Mouse (Mus musculus): Measurements from ENCODE around the gene Pfkp. TPM values are rescaled to one million over a fixed set of nuclear protein-coding genes. Genes with fewer than 3 reads are reported as not detected.

The Pfkp gene
- total and polyA plus RNA-seq, 3 experiments, result 53.3 to 175 TPM; not detected in 1

DNA sequence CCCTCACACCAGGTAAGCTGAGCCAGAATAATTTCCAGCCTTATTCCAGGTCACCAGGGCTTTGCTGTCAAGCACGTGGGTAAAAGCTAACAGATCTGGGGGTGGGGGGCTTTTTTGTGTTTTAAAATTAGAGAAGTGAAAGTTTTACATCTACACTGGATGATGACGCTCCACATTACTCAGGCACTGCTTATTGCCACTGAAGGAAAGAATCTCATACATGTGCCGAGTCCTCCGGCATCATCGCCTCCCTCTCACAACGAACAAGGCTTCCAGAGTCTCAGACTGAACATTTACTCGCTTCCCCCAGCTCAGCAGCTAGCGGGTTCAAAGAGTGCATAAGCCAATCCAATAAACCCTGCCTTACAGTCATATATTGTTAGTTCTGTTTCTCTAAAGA is 16.1 kb downstream of the Pfkp start:
- Histone ChIP-seq H3K36me3 (ENCODE audit: control insufficient read depth in 1 of 2, insufficient read depth in 2 of 2, low read length in 2 of 2) (peaks cover 8 to 54% of the 10 kb centered on the region in 2 experiments), H3K79me2 (ENCODE audit: control insufficient read depth, insufficient read depth, low read length, poor library complexity) (peaks cover 18% of the 10 kb centered on the region), H3K27ac (ENCODE audit: control insufficient read depth, low read depth, low read length) (no peak overlapping the region), H3K9me3 (replicated peaks; ENCODE audit: insufficient read depth, low read length) (no peaks in the 10 kb centered on the region), H3K4me3 (ENCODE audit: control insufficient read depth in 1 of 2, insufficient read depth in 1 of 2, low read depth in 2 of 2, low read length in 2 of 2) (no peak overlapping the region), H3K4me1 (ENCODE audit: control insufficient read depth in 1 of 2, insufficient read depth in 2 of 2, low read length in 2 of 2) (peaks cover 33 to 45% of the 10 kb centered on the region in 2 experiments), H3K9ac (ENCODE audit: control insufficient read depth, low read depth, low read length, poor library complexity, severe bottlenecking) (no peak overlapping the region), H3K27me3 (ENCODE audit: control insufficient read depth in 1 of 2, insufficient read depth in 2 of 2, low read length in 2 of 2) (no peaks in the 10 kb centered on the region)
- DNase-seq (ENCODE audit: low read depth, low spot score), result no peak
- TF ChIP-seq SMC3 (IDR thresholded peaks at IDR 0.05; ENCODE audit: low read depth, low read length) (no peak), POLR2AphosphoS5 (IDR thresholded peaks at IDR 0.05; ENCODE audit: borderline replicate concordance, low read depth, low read length) (no peak), TBP (IDR thresholded peaks at IDR 0.05; ENCODE audit: low read depth, low read length) (no peak), ELF1 (IDR thresholded peaks at IDR 0.05; ENCODE audit: low read depth, low read length) (no peak), E2F4 (IDR thresholded peaks at IDR 0.05; ENCODE audit: borderline replicate concordance, low read depth, low read length) (no peak), MEF2A (IDR thresholded peaks at IDR 0.05; ENCODE audit: extremely low read depth, insufficient replicate concordance, low read depth, low read length, poor library complexity, severe bottlenecking) (no peak), NELFE (IDR thresholded peaks at IDR 0.05; ENCODE audit: low read depth, low read length) (no peak), SIN3A (IDR thresholded peaks at IDR 0.05; ENCODE audit: low read length) (no peak), ETS1 (IDR thresholded peaks at IDR 0.05; ENCODE audit: low read depth, low read length) (no peak), CTCF (IDR thresholded peaks at IDR 0.05 in 2 of 3, conservative IDR thresholded peaks at IDR 0.05 in 1 of 3; ENCODE audit: control insufficient read depth in 1 of 3, insufficient read depth in 1 of 3, low read depth in 2 of 3, low read length in 3 of 3, poor library complexity in 1 of 3, severe bottlenecking in 1 of 3) (no peak), RAD21 (IDR thresholded peaks at IDR 0.05; ENCODE audit: low read depth, low read length) (no peak), RCOR1 (IDR thresholded peaks at IDR 0.05; ENCODE audit: low read depth, low read length) (no peak), GATA1 (IDR thresholded peaks at IDR 0.05; ENCODE audit: low read depth, low read length) (no peak), USF1 (IDR thresholded peaks at IDR 0.05; ENCODE audit: low read depth, low read length) (no peak), POLR2AphosphoS2 (IDR thresholded peaks at IDR 0.05; ENCODE audit: low read length) (no peak), MXI1 (IDR thresholded peaks at IDR 0.05; ENCODE audit: low read depth, low read length) (no peak), MYC (IDR thresholded peaks at IDR 0.05; ENCODE audit: low read depth, low read length) (no peak), UBTF (IDR thresholded peaks at IDR 0.05; ENCODE audit: borderline replicate concordance, insufficient read depth, low read depth, low read length) (no peak), KAT2A (conservative IDR thresholded peaks at IDR 0.05; ENCODE audit: low read depth, low read length) (no peak), ZMIZ1 (IDR thresholded peaks at IDR 0.05; ENCODE audit: low read depth, low read length) (no peak)

DNA sequence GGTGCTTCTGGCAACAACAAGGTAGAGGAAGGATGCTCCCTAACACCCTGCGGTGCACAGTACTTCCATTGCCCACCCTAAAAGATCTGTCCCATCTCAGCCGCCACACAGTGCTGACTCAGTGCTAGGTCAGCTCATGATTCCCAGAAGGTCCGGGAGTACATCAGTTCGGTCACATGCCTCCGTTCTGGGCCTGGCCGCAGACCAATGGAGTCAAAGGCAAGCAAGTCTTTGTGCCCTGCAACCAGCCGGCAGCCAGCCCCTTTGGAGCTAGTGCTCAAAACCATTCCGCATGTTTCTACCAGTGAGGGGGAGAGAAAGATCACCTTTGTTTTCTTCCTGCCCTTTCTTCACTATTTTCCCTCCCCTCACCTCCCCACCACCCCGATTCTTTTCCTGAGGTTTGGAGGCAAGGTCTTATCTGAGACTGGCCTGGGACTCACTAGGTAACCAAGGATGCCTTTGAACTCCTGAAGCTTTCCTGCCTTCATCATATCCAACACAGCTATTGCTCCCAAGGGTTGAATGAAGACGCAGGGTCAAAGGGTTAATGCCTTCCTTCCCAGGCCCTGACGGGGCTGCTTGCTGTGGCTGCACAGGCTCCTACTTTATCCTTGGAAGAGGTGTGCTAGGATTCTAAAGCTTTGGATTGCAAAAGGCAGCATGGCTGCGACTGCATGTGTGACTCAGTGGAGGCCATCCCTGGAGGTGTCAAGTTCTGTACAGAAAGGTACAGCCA is 16.6 kb downstream of the Pfkp start:
- DNase-seq (ENCODE audit: low read depth, low spot score), result no peak
- Histone ChIP-seq H3K4me1 (ENCODE audit: control insufficient read depth in 1 of 2, insufficient read depth in 2 of 2, low read length in 2 of 2) (peaks cover 31 to 39% of the 10 kb centered on the region in 2 experiments), H3K9ac (ENCODE audit: control insufficient read depth, low read depth, low read length, poor library complexity, severe bottlenecking) (no peak overlapping the region), H3K36me3 (ENCODE audit: control insufficient read depth in 1 of 2, insufficient read depth in 2 of 2, low read length in 2 of 2) (peaks cover 10 to 50% of the 10 kb centered on the region in 2 experiments), H3K4me3 (ENCODE audit: control insufficient read depth in 1 of 2, insufficient read depth in 1 of 2, low read depth in 2 of 2, low read length in 2 of 2) (no peak overlapping the region), H3K79me2 (ENCODE audit: control insufficient read depth, insufficient read depth, low read length, poor library complexity) (peaks cover 18% of the 10 kb centered on the region), H3K27me3 (ENCODE audit: control insufficient read depth in 1 of 2, insufficient read depth in 2 of 2, low read length in 2 of 2) (no peaks in the 10 kb centered on the region), H3K9me3 (replicated peaks; ENCODE audit: insufficient read depth, low read length) (no peaks in the 10 kb centered on the region), H3K27ac (ENCODE audit: control insufficient read depth, low read depth, low read length) (no peak overlapping the region)
- no peak for TF ChIP-seq BHLHE40 (IDR thresholded peaks at IDR 0.05; ENCODE audit: borderline replicate concordance, low read depth, low read length)
- no peak for TF ChIP-seq ETS1 (IDR thresholded peaks at IDR 0.05; ENCODE audit: low read depth, low read length)
